Mouse (Mus musculus): ENCODE measurements around the gene Gm49391. TPM values are rescaled to one million over a fixed set of nuclear protein-coding genes. Genes with fewer than 3 reads are reported as not detected.
"Not testable (repeated sequence)": the region's sequence is repeated elsewhere in the genome, so short reads cannot be mapped to it uniquely, and the experiment has no call there.

Gene Gm49391
- total RNA-seq (2021) = 1 to 10 TPM; 1.8 to 7.9 TPM
- long read RNA-seq, experiment 1 = 0 reads
- long read RNA-seq, experiment 2, partial matches to known transcripts = 0 of 1 reads
- long read RNA-seq, experiment 2, other reads (novel, unspliced or antisense) = 1 of 1 reads

- peak; percentile 56 to 90 for DNase-seq
These were observed at the start of gene Gm49391, which contains the start of gene Ctla2a for GRCm38 (mm10) chr13:60936500-60936901. Gene Gm49391 (minus strand): TSS chr13:60936571. Gene Ctla2a (minus strand): TSS chr13:60936625.

- DNase-seq = not testable (repeated sequence)
These were observed 35.9 kb upstream of the Gm49391 start for GRCm38 (mm10) chr13:60972319-60972718.

- peak; percentile 4 to 27 for DNase-seq
These were observed 27.6 kb upstream of the Gm49391 start for GRCm38 (mm10) chr13:60963985-60964384.

GRCm38 (mm10) chr13:60961706-60962105 lies 25.3 kb upstream of the Gm49391 start:
- DNase-seq = peak; percentile 28 to 66

- not testable (repeated sequence) for DNase-seq
These were observed 5.5 kb upstream of the Gm49391 start, which contains the start of gene Tpbpa for GRCm38 (mm10) chr13:60941884-60942283. Gene Tpbpa (minus strand): TSS chr13:60941984.

- not testable (repeated sequence) for DNase-seq
These were observed 881 bp downstream of the Gm49391 start, which contains the start of gene Gm49393 for GRCm38 (mm10) chr13:60935490-60935889. Gene Gm49393 (minus strand): TSS chr13:60935590.

GRCm38 (mm10) chr13:60904780-60905179 lies 31.6 kb downstream of the Gm49391 start, which contains the start of gene Tpbpb:
Gene Tpbpb (minus strand): TSS chr13:60904880.
- DNase-seq = not testable (repeated sequence)

GRCm38 (mm10) chr13:60897328-60897727 lies 39.0 kb downstream of the Gm49391 start, which contains the start of gene Ctla2b:
Gene Ctla2b (minus strand): TSS chr13:60897447.
- peak; percentile 73 to 94 for DNase-seq

GRCm38 (mm10) chr13:60896794-60897193 lies 39.6 kb downstream of the Gm49391 start, which contains the start of gene Gm49392:
Gene Gm49392 (minus strand): TSS chr13:60896894.
- DNase-seq = not testable (repeated sequence)

- no peak for DNase-seq
These were observed 40.8 kb downstream of the Gm49391 start for GRCm38 (mm10) chr13:60895406-60896160.

- no peak for DNase-seq
These were observed 44.1 kb downstream of the Gm49391 start for GRCm38 (mm10) chr13:60892301-60892700.

GRCm38 (mm10) chr13:60864281-60864680 lies 72.1 kb downstream of the Gm49391 start, which contains the start of gene 4930486L24Rik:
Gene 4930486L24Rik (minus strand): TSS chr13:60864475.
- no peak for DNase-seq

- peak; percentile 21 to 58 for DNase-seq
These were observed 87.9 kb downstream of the Gm49391 start for GRCm38 (mm10) chr13:60848241-60849120.

Other genes with a start within 250 kb of the Gm49391 start
- gene BC051665, start 150.2 kb downstream of the Gm49391 start, total RNA-seq (2021) = not detected
- gene Ctsll3, start 133.7 kb downstream of the Gm49391 start, total RNA-seq (2021) = not detected
- under 1 TPM in 1 of 2 experiments, not detected in 1; 0.42 TPM for gene 4930486L24Rik, start 72.1 kb downstream of the Gm49391 start, total RNA-seq (2021)
- gene Gm49392, start 39.7 kb downstream of the Gm49391 start, total RNA-seq (2021) = 1 to 10 TPM; 1.2 to 2.0 TPM
- gene Ctla2b, start 39.1 kb downstream of the Gm49391 start, total RNA-seq (2021) = 10 to 100 TPM in 1 of 2 experiments, 1 to 10 TPM in 1; 9.6 to 11.8 TPM
- gene Tpbpb, start 31.7 kb downstream of the Gm49391 start, total RNA-seq (2021) = not detected
- gene Gm49393, start 981 bp downstream of the Gm49391 start, total RNA-seq (2021) = under 1 TPM in 1 of 2 experiments, not detected in 1; 0.59 TPM
- gene Ctla2a, start 54 bp upstream of the Gm49391 start, total RNA-seq (2021) = 10 to 100 TPM; 80.3 to 99.9 TPM
- not detected for gene Tpbpa, start 5.4 kb upstream of the Gm49391 start, total RNA-seq (2021)
- gene Ctsj, start 69.4 kb upstream of the Gm49391 start, total RNA-seq (2021) = not detected
- not detected for gene Ctsq, start 104.1 kb upstream of the Gm49391 start, total RNA-seq (2021)
- not detected for gene Ctsr, start 227.7 kb upstream of the Gm49391 start, total RNA-seq (2021)